Mouse (Mus musculus): Measurements from ENCODE around the gene Arhgap29. TPM values are rescaled to one million over a fixed set of nuclear protein-coding genes. Genes with fewer than 3 reads are reported as not detected.

Arhgap29 gene
- polyA plus RNA-seq, 1 experiment = 81.7 TPM

- Histone ChIP-seq H3K4me3 (ENCODE audit: insufficient read depth, low read depth, low read length) (no peak overlapping the region), H3K27ac (replicated peaks; ENCODE audit: low read depth, low read length) (no peak overlapping the region), H3K4me1 (ENCODE audit: control insufficient read depth, insufficient read depth, insufficient read length, low read length) (peaks cover 19% of the 10 kb centered on the region)
These were observed 95.8 kb downstream of the Arhgap29 start for GRCm38 (mm10) chr3:122047921-122048861.

DNA sequence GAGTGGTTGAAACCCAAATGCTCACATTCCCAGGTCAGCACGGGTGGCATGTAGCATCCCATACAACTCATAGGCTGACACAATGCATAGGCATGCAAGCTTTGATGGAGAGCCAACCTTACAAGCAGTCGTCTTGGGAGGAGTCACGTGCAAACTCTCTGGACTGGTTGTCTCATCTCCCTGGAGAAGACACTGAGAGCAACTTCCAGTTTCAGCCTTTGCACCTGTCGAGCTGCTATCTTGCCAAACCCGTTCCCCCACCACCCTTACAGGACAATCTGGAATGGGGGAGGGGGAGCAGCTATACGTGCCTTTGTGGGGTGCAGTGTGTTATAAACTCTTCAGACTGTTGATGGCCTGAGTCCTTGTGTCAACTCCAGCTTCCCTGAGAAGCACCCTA, 96.8 kb downstream of the Arhgap29 start:
- Histone ChIP-seq H3K4me3 (ENCODE audit: insufficient read depth, low read depth, low read length) (no peak overlapping the region), H3K4me1 (ENCODE audit: control insufficient read depth, insufficient read depth, insufficient read length, low read length) (peaks cover 19% of the 10 kb centered on the region), H3K27ac (replicated peaks; ENCODE audit: low read depth, low read length) (no peak overlapping the region)

DNA sequence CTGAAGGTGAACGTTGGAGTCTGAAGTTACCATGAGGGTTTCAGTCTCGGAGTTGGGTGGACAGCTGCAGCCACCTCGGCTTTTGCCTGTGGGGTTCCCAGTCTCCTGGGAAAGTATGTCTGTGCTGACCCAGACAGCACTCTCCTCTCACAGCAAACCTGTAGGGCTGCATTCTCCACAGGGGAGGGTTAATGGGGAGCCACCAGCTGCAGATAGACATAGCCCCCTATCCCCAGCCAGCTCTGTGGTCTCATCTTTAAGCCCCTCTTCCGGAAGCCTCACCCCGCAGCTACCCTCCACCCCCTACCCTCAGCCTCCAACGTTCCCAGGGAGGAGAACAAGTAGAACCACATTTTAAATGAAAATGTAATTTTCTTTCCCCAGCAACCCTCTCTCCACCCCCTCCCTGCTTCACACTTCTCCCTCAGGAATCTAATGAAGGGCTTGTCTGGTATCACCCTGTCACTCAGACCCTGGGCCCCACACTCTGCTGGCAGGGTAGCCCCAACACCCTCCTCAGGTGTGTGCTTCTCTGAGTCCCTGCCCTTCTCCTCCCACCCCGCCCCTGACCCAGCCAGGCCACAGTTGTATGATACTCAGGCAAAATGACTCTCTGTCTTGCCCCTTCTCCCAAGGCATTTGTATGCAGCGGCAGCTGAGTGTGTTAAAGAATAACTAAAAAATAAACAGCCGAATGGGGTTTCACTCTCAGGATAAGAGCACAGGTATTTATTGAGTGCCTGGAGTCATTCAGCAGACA, 106.3 kb downstream of the Arhgap29 start:
- no peak overlapping the region for H3K27ac ChIP-seq (replicated peaks; ENCODE audit: low read depth, low read length)
- no peaks in the 10 kb centered on the region for H3K4me1 ChIP-seq (ENCODE audit: control insufficient read depth, insufficient read depth, insufficient read length, low read length)
- no peak overlapping the region for H3K4me3 ChIP-seq (ENCODE audit: insufficient read depth, low read depth, low read length)

- peaks cover 6% of the 10 kb centered on the region for H3K4me1 ChIP-seq (ENCODE audit: control insufficient read depth, insufficient read depth, insufficient read length, low read length)
- H3K4me3 ChIP-seq (ENCODE audit: insufficient read depth, low read depth, low read length) = no peak overlapping the region
- H3K27ac ChIP-seq (replicated peaks; ENCODE audit: low read depth, low read length) = no peak overlapping the region
These were observed 110.2 kb downstream of the Arhgap29 start for GRCm38 (mm10) chr3:122062586-122062985.

DNA sequence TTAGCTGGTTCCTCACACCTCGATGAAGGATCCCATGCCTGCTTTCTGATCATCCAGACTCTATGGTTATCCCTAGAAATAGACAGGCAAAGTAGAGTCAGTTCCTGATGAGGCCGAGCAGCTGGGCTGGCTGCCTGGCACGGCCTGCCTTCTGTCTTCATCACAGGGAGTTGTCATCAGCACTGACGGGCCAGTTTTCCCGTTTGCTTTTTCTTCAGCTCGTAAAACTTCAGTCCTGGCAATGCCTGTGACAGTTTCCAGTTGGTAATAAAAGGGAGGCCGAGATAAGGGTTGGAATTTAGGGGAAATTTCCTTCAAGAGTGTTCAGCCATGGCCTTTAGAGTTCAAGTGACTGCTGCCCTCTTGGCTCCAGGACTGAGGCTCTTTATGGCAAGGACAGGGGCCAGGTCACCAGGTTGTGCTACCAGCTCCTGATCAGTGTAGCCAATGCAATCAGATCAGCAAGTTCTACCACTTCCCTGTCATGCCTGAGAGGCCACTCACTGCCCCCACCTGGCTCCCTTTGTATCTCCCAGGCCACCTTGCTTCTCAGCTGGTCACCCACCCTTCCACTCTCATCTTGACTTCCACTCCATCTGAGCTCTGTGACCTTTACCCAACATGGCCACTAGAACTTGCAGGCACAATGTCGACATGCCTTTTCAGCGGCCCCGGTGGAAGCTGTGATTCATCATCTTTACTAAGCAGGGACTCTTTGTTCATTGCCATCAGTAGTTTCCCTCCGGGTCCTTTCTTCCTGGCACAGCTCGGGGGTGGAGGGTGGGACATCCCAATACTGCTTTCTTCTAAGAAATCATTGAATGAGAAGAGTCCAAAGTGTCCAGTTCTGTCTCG, 112.4 kb downstream of the Arhgap29 start:
- Histone ChIP-seq H3K27ac (replicated peaks; ENCODE audit: low read depth, low read length) (peak overlapping the region; percentile 24; the same call in 1 of the 2 replicates), H3K4me3 (ENCODE audit: insufficient read depth, low read depth, low read length) (no peak overlapping the region), H3K4me1 (ENCODE audit: control insufficient read depth, insufficient read depth, insufficient read length, low read length) (peaks cover 6% of the 10 kb centered on the region)

Other genes starting within 250 kb of the Arhgap29 start
- 32.7 and 54.0 TPM in 2 replicates for gene F3, start 229.0 kb upstream of the Arhgap29 start, polyA plus RNA-seq (2012; ENCODE audit: insufficient read depth, insufficient read length, missing spikeins)
- gene Abcd3, start 137.2 kb upstream of the Arhgap29 start, polyA plus RNA-seq (2012; ENCODE audit: insufficient read depth, insufficient read length, missing spikeins) = 166 and 209 TPM in 2 replicates
- gene Abca4, start 91.9 kb downstream of the Arhgap29 start, polyA plus RNA-seq (2012; ENCODE audit: insufficient read depth, insufficient read length, missing spikeins) = 0.50 TPM in 1 of 2 replicates, not detected in the other